Mouse (Mus musculus): Measurements from ENCODE around the gene Riok2. TPM values are rescaled to one million over a fixed set of nuclear protein-coding genes. Genes with fewer than 3 reads are reported as not detected.
"Not testable (repeated sequence)": the region's sequence is repeated elsewhere in the genome, so short reads cannot be mapped to it uniquely, and the experiment has no call there.

The Riok2 gene
- 33.8 and 34.1 TPM in 2 replicates for polyA plus RNA-seq (2014; fragmentation: Nextera tagmentation; extraction: Ambion mirVana)

DNA sequence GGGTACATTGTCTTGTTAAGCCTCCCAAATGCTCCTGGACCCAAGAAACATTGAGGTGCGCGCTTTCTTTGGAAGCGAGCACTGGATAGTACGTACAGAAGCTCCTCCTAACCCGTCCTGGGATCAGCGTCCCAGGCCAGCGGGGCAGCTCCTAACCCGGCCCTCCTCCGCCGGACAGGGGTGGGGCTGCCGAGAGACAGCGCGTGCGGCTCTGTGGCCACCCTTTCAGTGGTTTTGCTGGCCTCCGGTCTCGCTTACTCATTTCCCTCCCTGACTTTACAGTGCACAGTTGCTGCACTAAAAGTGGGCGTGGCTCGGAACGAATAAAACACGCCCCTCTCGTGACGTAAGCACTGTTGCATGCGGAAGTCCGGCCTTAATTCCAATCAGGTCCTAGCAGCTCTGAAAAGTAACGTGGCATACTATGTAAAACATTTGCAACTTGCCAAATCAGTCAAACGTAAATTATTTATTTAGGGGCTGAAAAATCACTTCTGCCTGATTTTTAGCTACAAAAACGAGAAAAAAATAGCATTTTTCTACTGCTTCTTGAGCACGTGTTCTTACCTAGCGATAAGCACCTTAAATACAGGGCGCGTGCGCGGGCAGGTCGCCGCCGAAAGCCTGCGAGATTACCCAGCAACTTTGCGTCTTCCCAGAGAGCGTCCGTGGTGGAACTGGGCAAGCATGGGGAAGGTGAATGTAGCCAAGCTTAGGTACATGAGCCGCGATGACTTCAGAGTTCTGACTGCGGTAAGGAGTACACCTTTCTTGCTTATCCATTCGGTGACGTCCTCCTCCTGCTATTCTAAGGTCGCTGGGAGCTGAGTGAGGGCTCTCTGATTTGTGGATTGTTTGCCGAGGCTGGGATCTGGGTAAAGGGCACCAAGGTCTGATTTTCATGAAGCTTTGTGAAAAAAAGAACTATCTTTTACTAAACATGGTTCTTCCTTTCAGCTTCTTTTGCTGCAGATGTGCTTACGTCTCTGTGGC lies at the start of gene Riok2:
Riok2 (plus strand) TSS at position 392 of the 993 bp plus-strand sequence.
- ATAC-seq (ENCODE audit: low FRiP score) = peak; percentile 98
- peak within 1 kb of the TSS; percentile 69 for H3K9ac ChIP-seq (ENCODE audit: low read depth, low read length)
- H3K4me3 ChIP-seq (ENCODE audit: low read depth, low read length) = peak within 1 kb of the TSS; percentile 50
- under 1% methylated on average over 48 of the region's 48 CpGs for WGBS
- peak; percentile 99 for DNase-seq (ENCODE audit: low spot score)
- H3K4me1 ChIP-seq (replicated peaks; ENCODE audit: control insufficient read depth, insufficient read depth, low read length) = no peaks in the 10 kb centered on the region
- H3K27me3 ChIP-seq (ENCODE audit: control insufficient read depth, insufficient read depth, low read length) = no peaks in the 10 kb centered on the region
- no peaks in the 10 kb centered on the region for H3K9me3 ChIP-seq (ENCODE audit: control insufficient read depth, low read length)
- peak within 1 kb of the TSS; percentile 56 for H3K27ac ChIP-seq (ENCODE audit: low read depth, low read length)
- peak within 1 kb of the TSS; percentile 60 for H3K4me2 ChIP-seq (replicated peaks; ENCODE audit: low read depth, low read length)
- no peaks in the 10 kb centered on the region for H3K36me3 ChIP-seq (ENCODE audit: control insufficient read depth, insufficient read depth, low read length)

DNA sequence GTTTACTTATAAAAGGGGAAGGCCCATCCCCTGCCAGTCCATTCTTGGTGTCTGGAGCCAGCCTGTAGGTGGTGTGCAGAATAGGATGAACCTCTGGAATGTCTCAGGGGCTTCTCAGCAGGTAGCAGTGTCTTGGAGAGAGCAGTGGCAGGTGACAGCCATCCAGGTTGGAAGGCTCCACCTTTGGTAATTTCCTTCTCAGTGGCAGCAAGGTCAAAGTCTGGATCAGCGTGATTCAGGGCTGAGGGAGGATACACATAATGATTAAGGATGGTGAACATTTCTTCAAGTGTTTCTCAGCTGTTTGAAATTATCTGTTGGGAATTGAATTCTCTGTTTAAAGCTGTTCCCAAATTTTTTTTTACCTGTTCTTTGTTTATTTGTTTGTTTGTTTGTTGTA lies 48.1 kb upstream of the Riok2 start:
- ATAC-seq (ENCODE audit: low FRiP score); H3K9ac ChIP-seq (ENCODE audit: low read depth, low read length); H3K4me3 ChIP-seq (ENCODE audit: low read depth, low read length); H3K27me3 ChIP-seq (ENCODE audit: control insufficient read depth, insufficient read depth, low read length); DNase-seq (ENCODE audit: low spot score); H3K4me1 ChIP-seq (replicated peaks; ENCODE audit: control insufficient read depth, insufficient read depth, low read length); H3K36me3 ChIP-seq (ENCODE audit: control insufficient read depth, insufficient read depth, low read length); H3K9me3 ChIP-seq (ENCODE audit: control insufficient read depth, low read length); H3K4me2 ChIP-seq (replicated peaks; ENCODE audit: low read depth, low read length); H3K27ac ChIP-seq (ENCODE audit: low read depth, low read length): not testable (repeated sequence)
- 84% methylated on average over 1 of the region's 1 CpGs for WGBS

DNA sequence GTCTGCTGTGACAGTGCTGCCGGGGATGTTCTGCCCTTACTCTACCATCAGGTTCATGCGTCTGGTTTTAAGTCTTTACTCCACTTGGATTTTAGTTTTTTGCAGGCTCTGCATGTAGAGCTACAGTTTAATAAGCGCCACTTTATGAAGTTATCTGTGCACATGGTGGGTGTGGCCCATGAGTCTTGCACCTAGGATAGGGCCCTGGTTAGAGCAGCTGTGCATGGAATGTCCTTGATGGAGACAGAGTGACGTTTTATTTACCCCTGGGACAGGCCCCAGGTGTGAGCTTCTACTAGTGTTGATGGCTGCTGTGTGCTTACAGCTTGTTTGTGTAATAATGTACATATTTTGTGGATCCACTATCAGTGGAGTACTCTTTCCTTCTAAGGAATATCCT lies 47.5 kb upstream of the Riok2 start:
- Histone ChIP-seq H3K27ac (ENCODE audit: low read depth, low read length) (no peak overlapping the region), H3K4me3 (ENCODE audit: low read depth, low read length) (no peak overlapping the region), H3K9ac (ENCODE audit: low read depth, low read length) (no peak overlapping the region), H3K27me3 (ENCODE audit: control insufficient read depth, insufficient read depth, low read length) (no peaks in the 10 kb centered on the region), H3K4me2 (replicated peaks; ENCODE audit: low read depth, low read length) (no peak overlapping the region), H3K4me1 (replicated peaks; ENCODE audit: control insufficient read depth, insufficient read depth, low read length) (no peaks in the 10 kb centered on the region), H3K9me3 (ENCODE audit: control insufficient read depth, low read length) (no peaks in the 10 kb centered on the region), H3K36me3 (ENCODE audit: control insufficient read depth, insufficient read depth, low read length) (no peaks in the 10 kb centered on the region)
- DNase-seq (ENCODE audit: low spot score) = no peak
- WGBS = 81% methylated on average over 4 of the region's 4 CpGs
- ATAC-seq (ENCODE audit: low FRiP score) = no peak

DNA sequence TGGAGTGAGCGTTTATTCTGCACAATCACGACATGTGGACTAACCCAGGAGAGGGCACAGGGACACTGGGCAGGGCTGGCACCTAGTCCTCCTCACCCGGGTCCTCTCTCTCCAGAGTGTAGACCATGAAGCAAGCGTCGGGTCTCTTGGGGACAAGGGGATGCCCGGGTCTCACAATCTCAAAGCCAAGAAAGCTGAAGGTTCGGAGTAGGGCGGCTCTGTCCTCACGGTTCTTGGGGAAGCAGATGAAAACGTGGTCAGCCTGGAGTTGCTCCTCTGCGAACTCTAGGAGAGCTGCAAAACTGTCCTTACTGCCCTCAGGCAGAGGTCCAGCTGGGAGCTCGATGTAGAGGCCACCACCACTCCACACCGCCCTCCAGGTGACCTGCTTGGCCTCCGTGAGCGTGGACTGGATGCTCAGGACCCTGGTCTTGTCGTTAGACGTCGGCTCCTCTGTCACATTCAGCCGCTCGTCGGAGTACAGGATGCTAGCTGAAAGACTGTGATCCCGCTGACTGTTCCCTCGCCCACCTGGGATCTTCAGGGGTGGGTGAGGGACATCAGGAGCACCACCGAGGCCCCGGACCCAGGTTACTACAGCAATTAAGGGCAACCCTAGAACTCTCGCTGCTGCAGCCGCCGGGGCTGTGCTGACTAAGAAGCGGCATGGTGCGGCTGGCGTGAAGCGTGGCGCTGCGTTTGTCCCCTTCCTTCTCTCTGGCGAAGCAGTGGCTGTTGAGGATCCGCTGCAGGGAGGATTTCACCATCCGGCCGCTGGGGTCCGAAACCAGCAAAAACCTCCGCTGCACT lies 28.5 kb upstream of the Riok2 start:
- Histone ChIP-seq H3K9ac (ENCODE audit: low read depth, low read length) (peak overlapping the region; percentile 11; the same call in 1 of the 2 replicates), H3K4me2 (replicated peaks; ENCODE audit: low read depth, low read length) (peak overlapping the region; percentile 37), H3K4me3 (ENCODE audit: low read depth, low read length) (peak overlapping the region; percentile 23)
- ATAC-seq (ENCODE audit: low FRiP score) = peak; percentile 83
- not testable (repeated sequence) for H3K9me3 ChIP-seq (ENCODE audit: control insufficient read depth, low read length); H3K36me3 ChIP-seq (ENCODE audit: control insufficient read depth, insufficient read depth, low read length); H3K4me1 ChIP-seq (replicated peaks; ENCODE audit: control insufficient read depth, insufficient read depth, low read length); H3K27me3 ChIP-seq (ENCODE audit: control insufficient read depth, insufficient read depth, low read length); H3K27ac ChIP-seq (ENCODE audit: low read depth, low read length)
- peak; percentile 13 for DNase-seq (ENCODE audit: low spot score)
- WGBS = 6% methylated on average over 29 of the region's 40 CpGs

DNA sequence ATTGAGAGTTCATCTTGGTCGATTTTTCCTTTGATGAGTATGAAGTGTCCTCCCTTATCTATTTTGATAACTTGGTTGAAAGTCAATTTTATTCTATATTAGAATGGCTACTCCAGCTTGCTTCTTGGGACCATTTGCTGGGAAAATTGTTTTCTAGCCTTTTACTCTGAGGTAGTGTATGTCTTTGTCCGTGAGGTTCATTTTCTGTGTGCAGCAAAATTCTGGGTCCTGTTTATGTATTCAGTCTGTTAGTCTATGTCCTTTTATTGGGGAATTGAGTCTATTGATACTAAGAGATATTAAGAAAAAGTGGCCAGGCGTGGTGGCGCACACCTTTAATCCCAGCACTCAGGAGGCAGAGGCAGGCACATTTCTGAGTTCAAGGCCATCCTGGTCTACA lies 27.8 kb upstream of the Riok2 start:
- H3K4me2 ChIP-seq (replicated peaks; ENCODE audit: low read depth, low read length) = peak overlapping the region; percentile 37
- not testable (repeated sequence) for H3K4me1 ChIP-seq (replicated peaks; ENCODE audit: control insufficient read depth, insufficient read depth, low read length); H3K36me3 ChIP-seq (ENCODE audit: control insufficient read depth, insufficient read depth, low read length); ATAC-seq (ENCODE audit: low FRiP score); H3K27me3 ChIP-seq (ENCODE audit: control insufficient read depth, insufficient read depth, low read length); H3K9me3 ChIP-seq (ENCODE audit: control insufficient read depth, low read length); H3K27ac ChIP-seq (ENCODE audit: low read depth, low read length)
- DNase-seq (ENCODE audit: low spot score) = peak; percentile 23
- 33% methylated on average over 4 of the region's 4 CpGs for WGBS
- peak overlapping the region; percentile 23 for H3K4me3 ChIP-seq (ENCODE audit: low read depth, low read length)
- H3K9ac ChIP-seq (ENCODE audit: low read depth, low read length) = peak overlapping the region; percentile 11; the same call in 1 of the 2 replicates

DNA sequence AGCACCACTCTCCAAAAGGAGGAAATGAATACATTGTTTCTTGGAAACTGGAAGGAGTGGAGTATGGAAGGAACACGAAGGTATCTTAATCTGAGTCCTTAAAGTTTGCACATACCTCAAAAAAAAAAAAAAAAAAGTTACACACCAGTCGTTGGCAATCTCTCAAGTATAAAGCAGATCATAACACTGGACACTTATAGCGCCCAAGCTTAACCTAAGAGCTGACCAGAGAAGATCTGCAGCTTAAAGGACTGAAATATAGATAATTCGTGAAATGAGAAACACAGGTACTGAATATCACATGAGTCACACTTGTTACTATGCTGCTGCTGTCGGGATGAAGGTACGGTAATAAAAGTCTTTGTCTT lies 575 bp upstream of the Riok2 start:
- H3K4me3 ChIP-seq (ENCODE audit: low read depth, low read length) = peak overlapping the region; percentile 50
- H3K27me3 ChIP-seq (ENCODE audit: control insufficient read depth, insufficient read depth, low read length) = no peaks in the 10 kb centered on the region
- 10% methylated on average over 6 of the region's 6 CpGs for WGBS
- H3K36me3 ChIP-seq (ENCODE audit: control insufficient read depth, insufficient read depth, low read length) = no peaks in the 10 kb centered on the region
- H3K9me3 ChIP-seq (ENCODE audit: control insufficient read depth, low read length) = no peaks in the 10 kb centered on the region
- DNase-seq (ENCODE audit: low spot score) (peak; percentile 17), ATAC-seq (ENCODE audit: low FRiP score) (no peak; the same call in 1 of the 2 replicates)
- peak overlapping the region; percentile 69 for H3K9ac ChIP-seq (ENCODE audit: low read depth, low read length)
- no peaks in the 10 kb centered on the region for H3K4me1 ChIP-seq (replicated peaks; ENCODE audit: control insufficient read depth, insufficient read depth, low read length)
- peak overlapping the region; percentile 60 for H3K4me2 ChIP-seq (replicated peaks; ENCODE audit: low read depth, low read length)
- peak overlapping the region; percentile 56 for H3K27ac ChIP-seq (ENCODE audit: low read depth, low read length)

DNA sequence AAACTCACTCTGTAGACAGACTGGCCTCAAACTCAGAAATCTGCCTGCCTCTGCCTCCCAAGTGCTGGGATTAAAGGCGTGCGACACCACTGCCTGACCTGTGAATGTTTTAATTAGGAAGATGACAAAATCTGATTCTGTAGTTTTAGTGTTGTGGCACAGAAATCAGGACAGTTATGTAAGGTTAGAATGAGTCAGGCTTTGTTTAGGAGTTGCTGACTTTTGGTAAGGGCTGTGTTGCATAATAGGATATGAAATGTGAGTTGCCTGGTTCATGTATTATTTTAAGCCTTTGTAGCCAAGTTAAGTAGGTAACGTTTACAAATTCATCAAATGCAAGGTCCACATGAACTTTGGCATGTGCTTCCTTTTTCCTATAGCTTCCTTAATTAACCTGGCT lies 1.5 kb downstream of the Riok2 start:
- no peak for ATAC-seq (ENCODE audit: low FRiP score)
- DNase-seq (ENCODE audit: low spot score) = no peak
- Histone ChIP-seq H3K36me3 (ENCODE audit: control insufficient read depth, insufficient read depth, low read length) (no peaks in the 10 kb centered on the region), H3K9ac (ENCODE audit: low read depth, low read length) (no peak overlapping the region), H3K9me3 (ENCODE audit: control insufficient read depth, low read length) (no peaks in the 10 kb centered on the region), H3K4me3 (ENCODE audit: low read depth, low read length) (no peak overlapping the region), H3K27me3 (ENCODE audit: control insufficient read depth, insufficient read depth, low read length) (no peaks in the 10 kb centered on the region), H3K4me2 (replicated peaks; ENCODE audit: low read depth, low read length) (peak overlapping the region; percentile 60; the same call in 1 of the 2 replicates), H3K4me1 (replicated peaks; ENCODE audit: control insufficient read depth, insufficient read depth, low read length) (no peaks in the 10 kb centered on the region), H3K27ac (ENCODE audit: low read depth, low read length) (no peak overlapping the region)
- 93% methylated on average over 3 of the region's 3 CpGs for WGBS

DNA sequence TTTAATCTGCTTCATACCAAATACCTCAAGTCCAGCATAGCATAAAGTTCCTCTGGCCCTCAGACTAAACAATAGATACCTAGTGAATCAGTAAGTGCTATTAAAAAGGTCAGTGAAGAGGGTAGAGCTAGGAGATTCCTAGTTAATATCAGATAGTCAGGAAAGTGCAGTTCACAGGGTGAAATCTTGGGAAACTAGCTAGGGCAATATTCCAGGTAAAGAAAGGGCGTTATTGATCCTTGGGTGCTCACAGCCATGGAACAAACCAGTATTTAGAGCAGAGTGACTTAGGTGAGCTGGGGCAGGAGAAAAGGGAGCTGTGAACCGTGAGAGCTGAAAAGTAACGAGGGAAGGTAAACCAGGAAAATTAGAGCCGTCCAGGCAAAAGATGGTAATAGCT lies 9.6 kb downstream of the Riok2 start:
- H3K27ac ChIP-seq (ENCODE audit: low read depth, low read length) = no peak overlapping the region
- ATAC-seq (ENCODE audit: low FRiP score) (no peak), DNase-seq (ENCODE audit: low spot score) (no peak)
- no peaks in the 10 kb centered on the region for H3K36me3 ChIP-seq (ENCODE audit: control insufficient read depth, insufficient read depth, low read length)
- no peak overlapping the region for H3K9ac ChIP-seq (ENCODE audit: low read depth, low read length)
- no peaks in the 10 kb centered on the region for H3K9me3 ChIP-seq (ENCODE audit: control insufficient read depth, low read length)
- no peak overlapping the region for H3K4me2 ChIP-seq (replicated peaks; ENCODE audit: low read depth, low read length)
- H3K27me3 ChIP-seq (ENCODE audit: control insufficient read depth, insufficient read depth, low read length) = no peaks in the 10 kb centered on the region
- 93% methylated on average over 4 of the region's 4 CpGs for WGBS
- H3K4me3 ChIP-seq (ENCODE audit: low read depth, low read length) = no peak overlapping the region
- no peaks in the 10 kb centered on the region for H3K4me1 ChIP-seq (replicated peaks; ENCODE audit: control insufficient read depth, insufficient read depth, low read length)
